Mouse (Mus musculus): ENCODE results near the gene Sel1l3.

The Sel1l3 gene

GRCm38 (mm10) chr5:53104177-53104855, 109.4 kb downstream of the Sel1l3 start:
- in situ Hi-C loops (cut with MboI, MseI), result loop anchor here in 1 of 2 experiments (25.0 kb wide), 1 partner anchor 217 kb away; no protein-coding TSS in a partner anchor

GRCm38 (mm10) chr5:53101848-53102473, 111.8 kb downstream of the Sel1l3 start:
- in situ Hi-C loops (cut with MboI, MseI), result loop anchor here in 1 of 2 experiments (25.0 kb wide), 1 partner anchor 215 kb away; no protein-coding TSS in a partner anchor

DNA sequence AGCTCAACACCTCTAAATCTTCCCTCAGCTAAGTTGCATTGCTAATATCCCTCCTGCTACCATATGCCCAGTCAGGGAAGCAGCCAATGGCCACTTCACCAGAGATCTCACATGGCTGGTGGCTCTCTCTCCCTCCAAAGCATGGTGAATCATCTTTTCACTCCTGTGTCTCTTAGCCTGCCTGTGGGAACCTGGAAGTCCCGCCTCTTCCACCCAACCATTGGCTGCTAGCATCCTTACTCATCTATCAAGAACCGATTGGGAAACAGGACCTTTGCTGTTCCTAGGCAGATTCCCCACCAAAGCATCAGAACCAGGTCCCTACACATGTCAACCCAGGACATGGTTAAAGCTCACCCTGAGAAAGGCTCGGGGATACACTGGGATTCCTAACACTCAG, 122.4 kb downstream of the Sel1l3 start:
- in situ Hi-C loops (cut with MboI, MseI), result no loop called here

DNA sequence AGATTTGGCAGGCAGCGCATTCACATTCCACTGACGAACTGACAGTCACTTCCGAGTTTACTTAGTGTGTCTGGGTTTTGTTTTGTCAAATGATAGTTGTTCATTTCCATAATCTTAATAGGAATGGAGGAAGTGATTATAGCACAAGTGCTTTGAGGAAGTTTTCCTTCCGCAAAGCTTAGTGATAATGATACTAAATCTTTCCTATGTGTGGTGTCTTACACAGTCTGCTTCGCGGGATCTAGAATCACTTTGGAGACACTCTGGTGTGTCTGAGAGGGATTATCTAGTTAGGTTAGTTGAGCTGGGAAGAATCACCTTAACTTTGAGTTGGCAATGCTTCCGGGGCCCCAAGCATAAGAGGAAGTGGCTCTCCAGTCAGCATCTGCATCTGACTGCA, 126.3 kb downstream of the Sel1l3 start:
- in situ Hi-C loops (cut with MboI, MseI), result no loop called here

GRCm38 (mm10) chr5:53078453-53078852, 135.3 kb downstream of the Sel1l3 start:
- in situ Hi-C loops (cut with MboI, MseI), result no loop called here

DNA sequence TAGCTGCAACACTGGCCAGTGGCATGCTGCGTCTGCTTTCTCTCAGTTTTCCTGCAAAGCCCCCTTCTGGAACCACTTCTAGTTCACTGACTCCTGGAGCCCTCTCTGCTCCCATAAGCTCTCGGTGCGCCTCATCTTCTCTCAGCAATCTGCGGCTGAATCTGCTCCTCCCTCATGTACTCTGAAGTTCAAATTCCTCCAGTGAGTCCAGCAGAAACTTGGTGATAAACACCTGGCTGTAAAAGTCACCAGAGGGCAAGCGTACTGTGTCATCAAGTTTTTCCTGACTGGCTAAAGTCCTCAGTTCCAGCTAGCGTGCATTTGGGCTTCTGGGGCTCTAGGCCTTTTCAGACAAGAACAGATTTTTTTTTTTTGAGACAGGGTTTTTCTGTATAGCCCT, 139.2 kb downstream of the Sel1l3 start:
- in situ Hi-C loops (cut with MboI, MseI), result no loop called here

DNA sequence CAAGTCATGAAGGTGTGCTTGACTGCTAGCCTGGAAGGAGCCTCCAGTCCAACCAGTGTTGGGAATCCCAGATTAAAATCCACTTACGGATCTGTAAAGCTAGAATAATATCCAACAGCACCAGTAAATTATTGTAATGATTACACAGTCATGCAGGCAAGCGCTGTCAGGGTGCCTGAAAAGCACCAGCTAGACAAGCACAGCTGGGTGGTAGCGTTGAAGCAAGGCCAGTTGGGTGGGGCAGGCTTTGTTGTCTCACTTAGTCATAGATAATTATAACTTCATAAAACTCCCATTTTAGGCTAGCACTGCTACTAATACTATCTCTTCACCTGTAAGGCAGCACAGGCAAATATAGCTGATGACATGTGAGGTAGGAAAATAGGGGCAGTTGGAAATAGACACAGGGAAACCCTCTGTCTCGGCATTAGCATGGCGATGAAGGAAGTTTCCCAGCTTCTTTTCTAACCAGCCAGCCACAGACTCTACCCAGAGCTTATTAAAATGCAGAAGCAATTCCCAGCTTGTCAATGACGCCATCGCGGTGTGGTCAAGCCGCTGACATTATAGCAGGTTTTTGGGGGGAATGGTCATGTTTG, 152.1 kb downstream of the Sel1l3 start:
- in situ Hi-C loops (cut with MboI, MseI), result no loop called here

All from T-helper 17 cell (primary cell).